Mouse (Mus musculus): Measurements from ENCODE around the gene Sh3bgrl2.

The Sh3bgrl2 gene

GRCm38 (mm10) chr9:83663981-83664897 is 116.1 kb downstream of the Sh3bgrl2 start:
- DNase-seq (ENCODE audit: low read depth in 1 of 2, low spot score in 2 of 2), result no peak

DNA sequence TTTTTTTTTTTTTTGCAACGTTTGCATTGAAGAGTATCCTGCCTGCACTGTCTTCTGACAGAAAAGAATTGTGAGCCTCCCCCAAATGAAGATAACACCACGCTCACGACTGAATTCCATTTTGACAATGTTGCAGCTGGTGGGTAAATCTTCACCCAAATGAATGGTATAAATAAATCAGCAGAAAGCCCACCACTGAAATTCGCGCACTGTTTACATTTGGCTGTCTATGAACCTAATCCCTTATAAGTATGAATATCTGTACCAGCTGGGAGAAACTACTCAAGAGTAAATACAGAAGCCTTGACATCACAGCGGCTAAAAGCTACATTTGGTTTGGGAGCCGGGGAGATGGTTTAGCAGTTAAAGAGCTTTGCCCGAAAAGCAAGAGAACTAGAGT is 116.8 kb downstream of the Sh3bgrl2 start:
- no peak for DNase-seq (ENCODE audit: low read depth in 1 of 2, low spot score in 2 of 2)

- no peak for DNase-seq (ENCODE audit: low read depth in 1 of 2, low spot score in 2 of 2)
Measured at GRCm38 (mm10) chr9:83667031-83667430, 118.9 kb downstream of the Sh3bgrl2 start.

DNA sequence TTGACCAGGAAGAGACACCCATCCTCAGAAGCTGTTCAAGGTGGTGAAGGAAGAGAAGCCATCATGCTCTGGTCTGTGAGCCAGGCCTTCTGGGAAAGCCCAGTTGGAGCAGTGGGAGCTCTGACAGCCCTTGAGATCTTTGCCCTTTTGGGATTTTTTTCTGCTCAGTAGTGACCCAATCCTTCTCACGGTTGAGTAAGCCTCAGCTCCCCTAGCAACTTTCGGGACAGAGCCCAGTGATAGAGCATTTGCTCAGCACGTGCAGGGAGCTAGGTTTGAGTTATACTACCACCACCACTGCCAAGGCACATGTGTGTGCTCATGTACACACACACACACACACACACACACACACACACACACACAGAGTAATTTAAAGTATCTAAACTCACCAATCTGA is 131.5 kb downstream of the Sh3bgrl2 start:
- no peak for DNase-seq (ENCODE audit: low read depth in 1 of 2, low spot score in 2 of 2)

GRCm38 (mm10) chr9:83681661-83682655 is 133.8 kb downstream of the Sh3bgrl2 start:
- DNase-seq (ENCODE audit: low read depth in 1 of 2, low spot score in 2 of 2), result no peak

DNA sequence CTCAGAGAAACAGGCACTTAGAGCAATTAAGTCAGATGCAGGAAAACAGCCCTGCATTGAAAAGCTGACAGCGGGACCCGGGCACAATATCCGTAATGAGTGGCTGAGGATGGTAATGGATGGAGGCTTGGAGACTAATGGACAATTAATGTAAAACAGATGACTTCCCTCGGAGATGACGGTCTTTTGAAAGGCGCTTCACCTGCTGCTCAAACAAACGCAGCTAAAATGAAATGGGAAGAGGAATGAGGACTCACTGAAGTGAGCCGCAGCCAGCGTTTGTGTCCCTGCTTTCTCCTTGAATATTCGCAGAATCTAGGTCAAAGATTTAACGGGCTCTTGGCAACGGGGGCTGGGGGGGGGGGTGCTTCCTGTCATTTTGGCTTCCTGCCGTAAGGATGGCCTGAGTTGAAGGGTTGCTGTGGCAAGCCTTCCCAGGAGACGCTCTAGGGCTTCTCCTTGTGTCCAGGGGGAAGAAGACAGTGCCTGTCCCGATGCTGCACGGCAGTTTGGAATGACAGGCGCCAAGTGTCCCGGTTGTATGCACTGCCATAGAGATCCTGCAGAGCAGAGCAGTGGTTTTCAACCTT is 138.5 kb downstream of the Sh3bgrl2 start:
- DNase-seq (ENCODE audit: low read depth in 1 of 2, low spot score in 2 of 2), result no peak

DNA sequence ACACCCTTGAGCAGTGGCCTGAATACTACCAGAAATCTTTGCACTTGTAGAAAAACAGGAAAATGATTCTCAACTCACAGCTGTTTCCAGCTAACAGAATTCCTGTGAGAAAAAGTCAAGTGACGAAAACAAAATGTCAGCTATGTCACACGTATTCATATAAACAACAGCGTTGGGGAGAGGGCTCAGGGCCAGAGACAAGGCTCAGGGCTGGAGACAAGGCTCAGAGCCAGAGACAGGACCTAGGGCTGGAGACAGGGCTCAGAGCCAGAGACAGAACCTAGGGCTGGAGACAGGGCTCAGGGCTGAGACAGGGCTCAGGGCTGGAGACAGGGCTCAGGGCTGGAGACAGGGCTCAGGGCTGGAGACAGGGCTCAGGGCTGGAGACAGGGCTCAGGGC is 139.8 kb downstream of the Sh3bgrl2 start:
- DNase-seq (ENCODE audit: low read depth in 1 of 2, low spot score in 2 of 2), result no peak
